Mouse (Mus musculus) gastrocnemius, postnatal 14 days (tissue): Measurements from ENCODE around the gene Mlana. TPM values are rescaled to one million over a fixed set of nuclear protein-coding genes. Genes with fewer than 3 reads are reported as not detected.

Source experiments
- DNase-seq: peaks from one replicate; pipeline ENCODE4 v3.0.0; 2021; ENCODE audit warnings: mixed read lengths
- intact Hi-C: fragments of 180-260 bp; cut with DNase I; formaldehyde crosslinking; loops from one replicate; pipeline ENCODE4 v1.15.1; 2025; ENCODE audit warnings: low total_unique reads
- total RNA-seq, 2 experiments: library from RNA; stranded (reverse); gene quantifications; 2 replicates each; pipeline ENCODE4 v1.2.3; 2021

Gene Mlana
- total RNA-seq, 2 experiments from 2014 or later, result not detected

DNA sequence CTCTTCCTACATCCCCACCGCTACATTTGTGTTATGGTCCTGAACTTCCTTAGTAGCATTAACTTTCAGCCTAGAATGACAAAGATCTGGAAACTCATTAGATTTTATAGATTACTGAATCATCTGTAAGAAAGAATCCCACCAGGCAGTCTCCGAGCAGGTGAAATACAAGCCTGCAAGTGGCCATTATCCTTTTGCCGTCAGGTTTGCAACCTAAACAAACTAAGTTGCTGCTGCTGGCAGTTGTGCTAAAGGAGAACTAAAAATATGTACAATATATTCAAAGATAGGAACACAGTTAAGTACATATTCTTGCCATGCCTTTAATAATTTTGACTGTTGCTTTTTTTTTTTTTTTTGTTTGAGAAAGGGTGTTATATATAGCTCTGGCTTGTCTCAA lies 37.8 kb downstream of the Mlana start:
- intact Hi-C loops, result no loop called here
- DNase-seq, result no peak

DNA sequence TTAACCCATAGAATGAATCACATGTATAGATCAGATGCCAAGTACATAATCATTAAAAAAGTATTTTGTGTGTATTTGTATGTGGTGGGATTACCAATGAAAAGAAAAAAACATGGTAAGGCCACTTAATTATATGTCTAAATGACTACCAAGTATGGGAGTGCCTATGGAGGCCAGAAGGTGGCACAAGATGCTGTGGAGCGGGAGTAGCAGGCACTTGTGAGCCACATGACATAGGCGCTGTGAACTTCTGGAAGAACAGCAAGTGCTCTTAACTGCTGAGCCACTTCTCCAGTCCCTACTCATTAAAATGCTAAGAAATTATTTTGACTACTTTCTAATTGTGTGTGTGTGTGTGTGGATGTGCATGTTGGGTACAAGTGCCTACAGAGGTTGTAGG lies 42.0 kb downstream of the Mlana start:
- DNase-seq, result no peak
- intact Hi-C loops, result no loop called here

DNA sequence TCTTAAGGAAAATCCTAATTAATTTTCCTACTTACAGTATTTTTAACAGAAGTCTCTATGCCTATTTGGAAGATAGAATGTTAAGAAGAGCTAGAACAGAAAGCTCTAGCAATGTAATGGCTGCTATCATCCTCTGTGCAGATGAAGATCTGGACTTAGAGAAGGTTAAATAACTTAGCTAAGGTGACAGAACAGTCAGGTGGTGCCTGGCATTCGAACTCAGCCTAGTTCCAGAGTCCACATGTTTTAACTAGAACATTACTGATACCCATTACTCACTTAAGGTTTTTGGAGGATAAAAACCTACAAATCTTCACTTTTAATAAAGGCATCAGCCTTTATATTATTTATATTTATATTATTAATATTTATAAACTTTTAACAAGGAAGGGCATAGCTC lies 43.0 kb downstream of the Mlana start:
- intact Hi-C loops, result no loop called here
- no peak for DNase-seq

DNA sequence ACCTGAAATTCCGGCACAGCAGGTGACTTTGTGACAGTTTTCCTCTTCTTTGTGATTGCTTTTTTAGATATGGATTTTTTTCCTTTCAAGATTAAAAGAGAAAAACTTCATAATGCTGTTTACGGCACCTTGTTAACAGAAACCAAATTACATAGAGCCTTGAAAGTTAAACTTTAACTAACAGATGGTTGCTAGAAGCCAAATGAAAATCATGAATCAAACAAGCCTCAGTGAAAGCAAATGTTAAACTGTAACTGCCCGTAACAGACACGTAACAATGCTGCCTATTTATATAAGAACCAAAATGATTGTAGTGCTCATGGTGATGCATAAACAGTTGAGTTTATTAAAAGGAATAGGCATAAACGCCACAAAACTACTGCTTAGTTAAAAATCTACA lies 45.9 kb downstream of the Mlana start:
- intact Hi-C loops, result no loop called here
- no peak for DNase-seq

DNA sequence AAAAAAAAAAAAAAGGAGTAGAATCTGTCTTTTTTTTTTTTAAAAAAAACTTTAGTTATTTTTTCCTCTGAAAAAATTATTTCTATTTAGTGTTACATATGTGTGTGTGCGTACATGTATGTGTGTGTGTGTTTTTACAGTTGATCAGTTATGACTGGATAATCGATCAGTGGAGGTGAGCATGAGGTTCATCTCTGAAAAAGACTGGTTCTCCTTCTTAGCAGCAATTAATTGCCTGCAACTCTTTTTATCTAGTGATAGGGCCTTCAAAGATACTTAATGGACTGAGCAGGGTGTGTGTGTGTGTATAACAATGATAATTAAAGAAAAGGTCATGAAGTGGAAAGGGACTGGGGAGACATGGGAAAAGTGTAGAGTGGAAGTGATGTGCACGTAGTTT lies 53.4 kb downstream of the Mlana start:
- DNase-seq, result no peak
- intact Hi-C loops, result no loop called here

DNA sequence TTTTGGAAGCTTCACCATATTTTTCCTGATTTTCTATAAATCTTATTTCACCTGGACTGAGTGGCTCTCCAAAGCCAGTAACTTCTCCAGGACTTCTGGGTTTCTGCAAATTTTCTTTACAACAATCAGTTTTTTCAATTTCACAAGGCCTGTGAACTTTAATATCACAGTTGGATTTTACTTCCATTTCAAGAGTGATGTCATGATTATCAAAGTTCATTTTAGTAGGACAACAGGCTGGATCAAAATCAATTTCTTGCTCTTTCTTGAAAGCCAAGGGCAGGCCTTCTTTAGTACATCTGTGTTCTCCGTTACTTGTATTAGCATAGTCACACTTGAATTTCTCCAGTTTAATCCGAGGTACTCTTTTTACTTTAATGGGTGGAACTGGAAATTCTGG lies 56.3 kb downstream of the Mlana start:
- DNase-seq, result no peak
- intact Hi-C loops, result no loop called here

Other genes starting within 250 kb of the Mlana start
- 10 to 100 TPM; 24.2 to 26.1 TPM for gene Ric1, start 175.5 kb upstream of the Mlana start, total RNA-seq
- gene Ermp1, start 49.4 kb upstream of the Mlana start, total RNA-seq, result 1 to 10 TPM; 6.8 to 8.8 TPM
- 10 to 100 TPM in 1 of 2 experiments, 1 to 10 TPM in 1; 8.8 to 11.0 TPM for gene 9930021J03Rik, start 108.2 kb downstream of the Mlana start, total RNA-seq
- 1 to 10 TPM; 8.0 to 8.1 TPM for gene Ranbp6, start 115.2 kb downstream of the Mlana start, total RNA-seq
- gene Il33, start 227.3 kb downstream of the Mlana start, total RNA-seq, result 1 to 10 TPM; 5.1 to 6.9 TPM